13 mouse cellular contexts compared by ENCODE assay signal in genomic region chr2:84518767-84519166, GRCm38 (mm10). TPM values are rescaled to one million over a fixed set of nuclear protein-coding genes. Genes with fewer than 3 reads are reported as not detected.
DNase-seq lines count a peak whose midpoint lies in the region; ATAC-seq and TF ChIP-seq lines count a peak whose summit lies in the region.
"Had no signal": no experiment of that assay in that cellular context is flagged by ENCODE, and none has a peak within 500 bp of the region (broad histone marks: within the 10 kb centered on the region; RNA-seq: fewer than 3 reads in every experiment).

No protein-coding gene starts in this region.

- H3K4me2 ChIP-seq in liver, embryonic 11.5 days = no peak overlapping the region; the same call in 1 of the 2 replicates
- H3K4me2 ChIP-seq in heart, embryonic 12.5 days = peak overlapping the region; percentile 48
- no peak overlapping the region for H3K4me2 ChIP-seq in liver, postnatal 0 days (ENCODE audit: low read depth, low read length)
- H3K4me2 ChIP-seq: midbrain, embryonic 13.5 days; neural tube, embryonic 12.5 days had no signal

- no peaks in the 10 kb centered on the region for H3K4me1 ChIP-seq in liver, embryonic 11.5 days (replicated peaks; ENCODE audit: control insufficient read depth, insufficient read depth, low read length)
- peaks cover 10% of the 10 kb centered on the region; the same call in 1 of the 2 replicates for H3K4me1 ChIP-seq in brown adipose tissue, adult 24 weeks (ENCODE audit: control insufficient read depth, insufficient read depth, insufficient read length, low read length)
- peaks cover 21% of the 10 kb centered on the region for H3K4me1 ChIP-seq in heart, embryonic 12.5 days (replicated peaks)
- H3K4me1 ChIP-seq in liver, postnatal 0 days (ENCODE audit: insufficient read depth) = no peaks in the 10 kb centered on the region; the same call in 1 of the 2 replicates
- H3K4me1 ChIP-seq: midbrain, embryonic 13.5 days; neural tube, embryonic 12.5 days had no signal

- no peak for TF ChIP-seq EP300 in liver, postnatal 0 days (IDR thresholded peaks at IDR 0.05; ENCODE audit: low read depth)

- TF ChIP-seq CTCF in liver, postnatal 0 days (IDR thresholded peaks at IDR 0.05; ENCODE audit: low read depth) = no peak

- no peaks in the 10 kb centered on the region for H3K9me3 ChIP-seq in liver, embryonic 11.5 days (ENCODE audit: control insufficient read depth, low read length)
- no peaks in the 10 kb centered on the region for H3K9me3 ChIP-seq in heart, embryonic 12.5 days (replicated peaks)
- no peaks in the 10 kb centered on the region for H3K9me3 ChIP-seq in liver, postnatal 0 days (ENCODE audit: low read length)
- H3K9me3 ChIP-seq: midbrain, embryonic 13.5 days had no signal

- ATAC-seq in liver, embryonic 11.5 days (replicated peaks; ENCODE audit: low FRiP score) = no peak
- ATAC-seq in heart, embryonic 12.5 days (ENCODE audit: insufficient number of reproducible peaks, low FRiP score) = peak; percentile 52; the same call in 1 of the 2 replicates
- ATAC-seq in liver, postnatal 0 days = no peak
- ATAC-seq in frontal cortex, adult (ENCODE audit: low TSS enrichment) = no peak
- ATAC-seq: forebrain, embryonic 16.5 days; midbrain, embryonic 13.5 days had no signal

- no peaks in the 10 kb centered on the region for H3K27me3 ChIP-seq in liver, embryonic 11.5 days (replicated peaks; ENCODE audit: control insufficient read depth, insufficient read depth, low read length)
- H3K27me3 ChIP-seq in heart, embryonic 12.5 days (replicated peaks) = no peaks in the 10 kb centered on the region
- H3K27me3 ChIP-seq in liver, postnatal 0 days (ENCODE audit: insufficient read depth, low read length) = no peaks in the 10 kb centered on the region
- H3K27me3 ChIP-seq: midbrain, embryonic 13.5 days; neural tube, embryonic 12.5 days had no signal

- intact Hi-C loops in gastrocnemius, postnatal 36 days (cut with DNase I) = no loop called here

- 63% methylated on average over 5 of the region's 5 CpGs for WGBS in liver, embryonic 11.5 days
- WGBS in heart, embryonic 12.5 days = 18% methylated on average over 5 of the region's 5 CpGs
- WGBS in liver, postnatal 0 days (ENCODE audit: insufficient replicate concordance) = 58% methylated on average over 5 of the region's 5 CpGs

- no peaks in the 10 kb centered on the region for H3K36me3 ChIP-seq in liver, embryonic 11.5 days (ENCODE audit: control insufficient read depth, insufficient read depth, low read length)
- H3K36me3 ChIP-seq in heart, embryonic 12.5 days = no peaks in the 10 kb centered on the region
- no peaks in the 10 kb centered on the region for H3K36me3 ChIP-seq in liver, postnatal 0 days (replicated peaks; ENCODE audit: insufficient read depth, low read length)
- H3K36me3 ChIP-seq: midbrain, embryonic 13.5 days; neural tube, embryonic 12.5 days had no signal

- H3K27ac ChIP-seq in liver, embryonic 11.5 days (ENCODE audit: low read depth, low read length) = peak overlapping the region; percentile 62; the same call in 1 of the 2 replicates
- peak overlapping the region; percentile 88 for H3K27ac ChIP-seq in brown adipose tissue, adult 24 weeks (replicated peaks; ENCODE audit: low read depth, low read length)
- peak overlapping the region; percentile 94 for H3K27ac ChIP-seq in heart, embryonic 12.5 days (ENCODE audit: poor library complexity, severe bottlenecking)
- H3K27ac ChIP-seq in liver, postnatal 0 days (ENCODE audit: low read depth) = peak overlapping the region; percentile 41; the same call in 1 of the 2 replicates
- H3K27ac ChIP-seq: liver, embryonic 14.5 days; midbrain, embryonic 13.5 days; neural tube, embryonic 12.5 days had no signal

- H3K9ac ChIP-seq in liver, embryonic 11.5 days (ENCODE audit: low read depth, low read length) = no peak overlapping the region
- H3K9ac ChIP-seq in heart, embryonic 12.5 days = no peak overlapping the region
- H3K9ac ChIP-seq in liver, postnatal 0 days (replicated peaks) = no peak overlapping the region
- H3K9ac ChIP-seq: liver, embryonic 14.5 days; midbrain, embryonic 13.5 days; neural tube, embryonic 12.5 days had no signal

- no peak for DNase-seq in liver, embryonic 11.5 days (ENCODE audit: low spot score)
- no peak for DNase-seq in liver
- no peak for DNase-seq in liver, postnatal 0 days
- no peak for DNase-seq in cerebellum, adult 9-11 months
- no peak for DNase-seq in gastrocnemius, postnatal 36 days
- DNase-seq: layer of hippocampus, postnatal 36 days had no signal

- no peak overlapping the region for H3K4me3 ChIP-seq in liver, embryonic 11.5 days (ENCODE audit: low read depth, low read length)
- no peak overlapping the region for H3K4me3 ChIP-seq in brown adipose tissue, adult 24 weeks (ENCODE audit: insufficient read depth, low read depth, low read length)
- no peak overlapping the region for H3K4me3 ChIP-seq in heart, embryonic 12.5 days
- no peak overlapping the region for H3K4me3 ChIP-seq in liver, postnatal 0 days (ENCODE audit: low read depth, low read length)
- H3K4me3 ChIP-seq: midbrain, embryonic 13.5 days; neural tube, embryonic 12.5 days had no signal

RNA-seq across cellular contexts. Expression of gene Tfpi, which starts 42.2 kb away (rescaled TPM):
- polyA plus RNA-seq in liver, embryonic 11.5 days (2014; fragmentation: Nextera tagmentation; extraction: Ambion mirVana) = 40.9 and 41.9 TPM in 2 replicates
- 3.3 and 5.7 TPM in 2 replicates for polyA plus RNA-seq in brown adipose tissue, adult 24 weeks (2012; ENCODE audit: insufficient read depth, insufficient read length, missing spikeins)
- 78.8 and 80.0 TPM in 2 replicates for polyA plus RNA-seq in heart, embryonic 12.5 days (2016; fragmentation: Nextera tagmentation; extraction: Ambion mirVana)
- 12.2 and 15.2 TPM in 2 replicates for polyA plus RNA-seq in liver, postnatal 0 days (2015; fragmentation: Nextera tagmentation; extraction: Ambion mirVana)
- 1 to 10 TPM; 2.1 to 2.3 TPM for total RNA-seq in gastrocnemius, postnatal 36 days (2021)

Comparison
In these comparisons a context has a peak if more than half of its experiments do, and no peak if none do; other contexts are left out.
1. H3K27ac ChIP-seq: peak in every context shown above with its lines; median percentile 94 in heart, embryonic 12.5 days; 88 in brown adipose tissue, adult 24 weeks; 62 in liver, embryonic 11.5 days; 41 in liver, postnatal 0 days.